Mouse (Mus musculus): Measurements from ENCODE around the gene Gm5767. TPM values are rescaled to one million over a fixed set of nuclear protein-coding genes. Genes with fewer than 3 reads are reported as not detected.
A peak's percentile ranks its signal among the peaks of the same experiment; 100 is the strongest.

The Gm5767 gene
- total and polyA plus RNA-seq, 3 experiments = not detected

GRCm38 (mm10) chr16:8678035-8678434 lies 2.5 kb upstream of the Gm5767 start:
- Histone ChIP-seq H3K9ac (ENCODE audit: control insufficient read depth, low read depth, low read length, poor library complexity, severe bottlenecking) (no peak overlapping the region; the same call in 1 of the 2 replicates), H3K4me1 (ENCODE audit: control insufficient read depth in 1 of 2, insufficient read depth in 2 of 2, low read length in 2 of 2) (peaks cover 13 to 38% of the 10 kb centered on the region in 2 experiments), H3K27ac (ENCODE audit: control insufficient read depth, low read depth, low read length) (no peak overlapping the region), H3K36me3 (ENCODE audit: control insufficient read depth in 1 of 2, insufficient read depth in 2 of 2, low read length in 2 of 2) (peaks cover 0 to 27% of the 10 kb centered on the region in 2 experiments; a peak in 2 of 4 replicates), H3K4me3 (ENCODE audit: control insufficient read depth in 1 of 2, insufficient read depth in 1 of 2, low read depth in 2 of 2, low read length in 2 of 2) (0 out of 4 replicates have a peak overlapping the region, but pooled peaks of 1 of the 2 experiments have one; percentile 19), H3K9me3 (replicated peaks; ENCODE audit: insufficient read depth, low read length) (no peaks in the 10 kb centered on the region), H3K27me3 (ENCODE audit: control insufficient read depth in 1 of 2, insufficient read depth in 2 of 2, low read length in 2 of 2) (no peaks in the 10 kb centered on the region), H3K79me2 (ENCODE audit: control insufficient read depth, insufficient read depth, low read length, poor library complexity) (no peaks in the 10 kb centered on the region)
- no peak for TF ChIP-seq ETS1 (IDR thresholded peaks at IDR 0.05; ENCODE audit: low read depth, low read length)
- DNase-seq (ENCODE audit: low read depth, low spot score) = peak; percentile 53

GRCm38 (mm10) chr16:8678676-8679075 lies 1.9 kb upstream of the Gm5767 start:
- peak; percentile 88 for DNase-seq (ENCODE audit: low read depth, low spot score)
- Histone ChIP-seq H3K79me2 (ENCODE audit: control insufficient read depth, insufficient read depth, low read length, poor library complexity) (no peaks in the 10 kb centered on the region), H3K4me3 (ENCODE audit: control insufficient read depth in 1 of 2, insufficient read depth in 1 of 2, low read depth in 2 of 2, low read length in 2 of 2) (no peak overlapping the region), H3K9me3 (replicated peaks; ENCODE audit: insufficient read depth, low read length) (no peaks in the 10 kb centered on the region), H3K36me3 (ENCODE audit: control insufficient read depth in 1 of 2, insufficient read depth in 2 of 2, low read length in 2 of 2) (peaks cover 0 to 23% of the 10 kb centered on the region in 2 experiments; a peak in 2 of 4 replicates), H3K27me3 (ENCODE audit: control insufficient read depth in 1 of 2, insufficient read depth in 2 of 2, low read length in 2 of 2) (no peaks in the 10 kb centered on the region), H3K27ac (ENCODE audit: control insufficient read depth, low read depth, low read length) (no peak overlapping the region), H3K9ac (ENCODE audit: control insufficient read depth, low read depth, low read length, poor library complexity, severe bottlenecking) (no peak overlapping the region), H3K4me1 (ENCODE audit: control insufficient read depth in 1 of 2, insufficient read depth in 2 of 2, low read length in 2 of 2) (peaks cover 13 to 34% of the 10 kb centered on the region in 2 experiments)
- peak; percentile 77; the same call in 1 of the 2 replicates for TF ChIP-seq TCF12 (IDR thresholded peaks at IDR 0.05; ENCODE audit: low read depth, low read length)
- peak; percentile 63; the same call in 1 of the 2 replicates for TF ChIP-seq SIN3A (IDR thresholded peaks at IDR 0.05; ENCODE audit: low read length)
- TF ChIP-seq GATA1 (IDR thresholded peaks at IDR 0.05; ENCODE audit: low read depth, low read length) = peak; percentile 80
- no peak for TF ChIP-seq MEF2A (IDR thresholded peaks at IDR 0.05; ENCODE audit: extremely low read depth, insufficient replicate concordance, low read depth, low read length, poor library complexity, severe bottlenecking)
- no peak for TF ChIP-seq NRF1 (IDR thresholded peaks at IDR 0.05; ENCODE audit: insufficient read depth, low read depth, low read length, poor library complexity, severe bottlenecking)
- TF ChIP-seq E2F4 (IDR thresholded peaks at IDR 0.05; ENCODE audit: borderline replicate concordance, low read depth, low read length) = no peak
- TF ChIP-seq RCOR1 (IDR thresholded peaks at IDR 0.05; ENCODE audit: low read depth, low read length) = peak; percentile 44; the same call in 1 of the 2 replicates
- TF ChIP-seq SMC3 (IDR thresholded peaks at IDR 0.05; ENCODE audit: low read depth, low read length) = peak; percentile 35; the same call in 1 of the 2 replicates
- TF ChIP-seq JUND (IDR thresholded peaks at IDR 0.05; ENCODE audit: low read depth, low read length) = no peak
- peak; percentile 67 for TF ChIP-seq ETS1 (IDR thresholded peaks at IDR 0.05; ENCODE audit: low read depth, low read length)
- TF ChIP-seq TAL1 (IDR thresholded peaks at IDR 0.05; ENCODE audit: low read length) = peak; percentile 34; the same call in 1 of the 2 replicates
- TF ChIP-seq BHLHE40 (IDR thresholded peaks at IDR 0.05; ENCODE audit: borderline replicate concordance, low read depth, low read length) = 0 out of 2 replicates have a peak, but pooled peaks have one; percentile 14
- TF ChIP-seq EP300 (IDR thresholded peaks at IDR 0.05; ENCODE audit: low read depth in 1 of 2, low read length in 2 of 2) = peak; percentile 79 to 80
- TF ChIP-seq POLR2AphosphoS2 (IDR thresholded peaks at IDR 0.05; ENCODE audit: low read length) = no peak
- no peak for TF ChIP-seq USF1 (IDR thresholded peaks at IDR 0.05; ENCODE audit: low read depth, low read length)
